Mouse (Mus musculus) neutrophil, adult 59 days (primary cell): ENCODE data around the gene Gm3002. TPM values are rescaled to one million over a fixed set of nuclear protein-coding genes. Genes with fewer than 3 reads are reported as not detected.

Source experiments
- total RNA-seq, 2 experiments: library from RNA; stranded (reverse); gene quantifications; 1 replicate in 1 of 2; 2 replicates in 1 of 2; pipeline ENCODE4 v1.2.4; 2023

The Gm3002 gene
- not detected for total RNA-seq

DNA sequence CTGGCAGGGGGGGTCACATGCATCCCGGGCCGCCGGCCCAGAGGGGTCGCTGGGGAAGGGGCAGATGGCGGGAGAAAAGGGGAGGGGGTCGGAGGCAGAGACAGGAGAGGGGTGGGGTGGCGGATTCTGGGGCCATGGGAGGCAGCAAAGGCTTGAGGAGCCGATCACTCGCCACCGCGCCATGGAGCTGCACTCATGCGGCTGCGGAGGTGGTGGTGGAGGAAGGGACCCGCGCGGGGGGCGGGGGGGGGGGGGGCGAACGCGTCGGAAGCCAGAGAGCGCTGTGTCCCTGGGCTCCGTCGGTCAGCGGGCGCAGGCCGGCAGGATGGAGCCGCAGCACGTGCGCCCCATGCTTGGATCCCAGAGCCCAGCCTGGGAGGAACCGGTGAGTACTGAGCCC is at the start of gene Gm3002:
TSS of gene Gm3002 (plus strand) at position 301 of the 400 bp plus-strand sequence.

DNA sequence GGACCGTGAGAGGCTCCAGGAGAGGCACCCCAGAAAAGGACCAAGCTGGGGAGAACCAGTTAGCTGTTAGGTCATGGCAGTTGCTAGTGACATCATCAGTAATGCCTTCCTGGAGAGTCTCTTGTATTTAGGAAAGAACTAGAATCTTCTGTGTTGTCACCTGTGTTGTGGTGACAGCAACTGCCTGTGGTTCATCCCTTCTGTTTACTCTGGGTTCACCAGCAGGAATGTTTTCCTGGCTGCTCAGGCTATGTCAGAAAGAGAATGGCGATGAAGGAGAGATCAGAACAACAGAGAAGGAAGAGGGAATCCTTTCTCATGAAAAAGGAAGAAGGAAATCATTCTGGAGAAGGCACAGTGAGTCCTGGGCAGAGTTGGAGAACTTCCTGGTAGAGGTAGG is 36.1 kb downstream of the Gm3002 start, which contains the start of gene Gm3033:
TSS of gene Gm3033 (plus strand) at position 301 of the 400 bp plus-strand sequence.

DNA sequence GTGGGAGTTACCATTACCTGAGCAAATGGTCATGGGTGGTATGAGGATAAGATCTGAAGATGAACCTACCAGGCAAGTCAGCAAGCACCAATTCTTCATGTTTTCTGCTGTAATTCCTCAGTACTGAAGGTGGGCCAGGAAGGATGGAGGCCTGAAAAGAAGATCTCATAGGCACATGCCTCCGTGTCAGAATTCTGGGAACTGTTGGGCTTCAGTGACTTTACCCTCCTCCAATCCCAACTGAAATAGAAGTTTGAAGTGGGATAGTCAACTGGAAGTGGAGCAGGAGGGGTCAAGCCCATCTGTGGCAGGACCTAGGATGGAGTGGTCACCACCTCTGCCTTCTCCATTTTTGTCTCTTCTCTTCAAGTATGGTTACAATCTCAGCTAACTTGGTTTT is 74.0 kb downstream of the Gm3002 start, which contains the start of gene Gm2916:
TSS of gene Gm2916 (plus strand) at position 301 of the 400 bp plus-strand sequence.

DNA sequence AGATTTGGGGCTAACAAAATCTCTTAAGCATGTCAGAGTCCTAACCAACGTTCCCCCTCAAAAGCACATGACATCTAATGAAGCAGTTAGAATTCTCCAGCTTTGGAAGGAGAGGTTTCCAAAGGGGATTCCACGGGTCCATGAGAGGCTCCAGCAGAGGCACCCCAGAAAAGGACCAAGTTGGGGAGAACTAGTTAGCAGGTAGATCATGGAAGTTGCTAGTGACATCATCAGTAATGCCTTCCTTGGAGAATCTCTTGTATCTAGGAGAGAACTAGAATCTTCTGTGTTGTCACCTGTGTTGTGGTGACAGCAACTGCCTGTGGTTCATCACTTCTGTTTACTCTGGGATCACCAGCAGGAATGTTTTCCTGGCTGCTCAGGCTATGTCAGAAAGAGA is 121.6 kb downstream of the Gm3002 start, which contains the start of gene Gm3029:
TSS of gene Gm3029 (plus strand) at position 301 of the 400 bp plus-strand sequence.

DNA sequence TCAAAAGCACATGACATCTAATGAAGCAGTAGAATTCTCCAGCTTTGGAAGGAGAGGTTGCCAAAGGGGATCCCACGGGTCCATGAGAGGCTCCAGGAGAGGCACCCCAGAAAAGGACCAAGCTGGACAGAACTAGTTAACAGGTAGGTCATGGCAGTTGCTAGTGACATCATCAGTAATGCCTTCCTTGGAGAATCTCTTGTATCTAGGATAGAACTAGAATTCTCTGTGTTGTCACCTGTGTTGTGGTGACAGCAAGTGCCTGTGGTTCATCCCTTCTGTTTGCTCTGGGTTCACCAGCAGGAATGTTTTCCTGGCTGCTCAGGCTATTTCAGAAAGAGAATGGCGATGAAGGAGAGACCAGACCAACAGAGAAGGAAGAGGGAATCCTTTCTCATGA is 153.4 kb downstream of the Gm3002 start, which contains the start of gene Gm3095:
TSS of gene Gm3095 (plus strand) at position 301 of the 400 bp plus-strand sequence.

DNA sequence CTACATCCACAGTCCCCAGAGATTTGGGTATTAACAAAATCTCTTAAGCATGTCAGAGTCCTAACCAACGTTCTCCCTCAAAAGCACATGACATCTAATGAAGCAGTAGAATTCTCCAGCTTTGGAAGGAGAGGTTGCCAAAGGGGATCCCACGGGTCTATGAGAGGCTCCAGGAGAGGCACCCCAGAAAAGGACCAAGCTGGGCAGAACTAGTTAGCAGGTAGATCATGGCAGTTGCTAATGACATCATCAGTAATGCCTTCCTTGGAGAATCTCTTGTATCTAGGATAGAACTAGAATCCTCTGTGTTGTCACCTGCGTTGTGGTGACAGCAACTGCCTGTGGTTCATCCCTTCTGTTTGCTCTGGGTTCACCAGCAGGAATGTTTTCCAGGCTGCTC is 188.2 kb downstream of the Gm3002 start, which contains the start of gene Gm3099:
TSS of gene Gm3099 (plus strand) at position 301 of the 400 bp plus-strand sequence.

Other genes starting within 250 kb of the Gm3002 start
- gene Gm3012, start 175.6 kb upstream of the Gm3002 start, total RNA-seq: not detected
- not detected for gene Gm3020, start 158.0 kb upstream of the Gm3002 start, total RNA-seq
- gene Gm3043, start 121.3 kb upstream of the Gm3002 start, total RNA-seq: not detected
- gene Gm3033, start 36.2 kb downstream of the Gm3002 start, total RNA-seq: not detected
- not detected for gene Gm2916, start 74.1 kb downstream of the Gm3002 start, total RNA-seq
- not detected for gene Gm3029, start 121.7 kb downstream of the Gm3002 start, total RNA-seq
- not detected for gene Gm3095, start 153.5 kb downstream of the Gm3002 start, total RNA-seq
- not detected for gene Gm3099, start 188.3 kb downstream of the Gm3002 start, total RNA-seq
- gene Gm5796, start 213.9 kb downstream of the Gm3002 start, total RNA-seq: not detected